Mouse (Mus musculus) neural tube, embryonic 10.5 days (tissue): ENCODE results near the gene Hoxa5.

Source experiments
- DNase-seq: peaks from one replicate; pipeline ENCODE4 v3.0.0-alpha.2; 2017; ENCODE audit warnings: low spot score; ENCODE audit errors: extremely low spot score

Hoxa5 gene

GRCm38 (mm10) chr6:52215771-52216535, 11.6 kb upstream of the Hoxa5 start:
- DNase-seq: no peak

GRCm38 (mm10) chr6:52215070-52215469, 10.7 kb upstream of the Hoxa5 start:
- no peak for DNase-seq

GRCm38 (mm10) chr6:52214271-52214670, 9.9 kb upstream of the Hoxa5 start:
- DNase-seq: no peak

GRCm38 (mm10) chr6:52213119-52213986, 9.0 kb upstream of the Hoxa5 start, which contains the start of the genes Hoxa3 and Gm28308:
Gene Hoxa3, minus strand, starts transcription at chr6:52213336.
Gene Gm28308, minus strand, starts transcription at chr6:52213339.
- no peak for DNase-seq

- DNase-seq: no peak
Measured at GRCm38 (mm10) chr6:52212556-52213118, 8.2 kb upstream of the Hoxa5 start.

GRCm38 (mm10) chr6:52211961-52212360, 7.6 kb upstream of the Hoxa5 start:
- no peak for DNase-seq

GRCm38 (mm10) chr6:52211170-52211935, 7.0 kb upstream of the Hoxa5 start:
- DNase-seq: peak; percentile 88

GRCm38 (mm10) chr6:52209685-52210046, 5.3 kb upstream of the Hoxa5 start:
- DNase-seq: peak; percentile 62

GRCm38 (mm10) chr6:52208868-52209684, 4.7 kb upstream of the Hoxa5 start:
- peak; percentile 80 for DNase-seq

GRCm38 (mm10) chr6:52208072-52208867, 3.9 kb upstream of the Hoxa5 start, which contains the start of gene Hoxa6:
Gene Hoxa6, minus strand, starts transcription at chr6:52208722.
- no peak for DNase-seq

- DNase-seq: no peak
Measured at GRCm38 (mm10) chr6:52207684-52207976, 3.2 kb upstream of the Hoxa5 start.

- peak; percentile 62 for DNase-seq
Measured at GRCm38 (mm10) chr6:52206882-52207683, 2.7 kb upstream of the Hoxa5 start.

- DNase-seq: peak; percentile 78
Measured at GRCm38 (mm10) chr6:52205638-52206621, 1.5 kb upstream of the Hoxa5 start.

GRCm38 (mm10) chr6:52205221-52205620, 834 bp upstream of the Hoxa5 start:
- no peak for DNase-seq

GRCm38 (mm10) chr6:52203371-52204049, 877 bp downstream of the Hoxa5 start:
- DNase-seq: peak; percentile 71

GRCm38 (mm10) chr6:52203121-52203370, 1.3 kb downstream of the Hoxa5 start:
- peak; percentile 80 for DNase-seq

GRCm38 (mm10) chr6:52202362-52203120, 1.8 kb downstream of the Hoxa5 start:
- peak; percentile 69 for DNase-seq
